Mouse (Mus musculus): ENCODE results near the gene S1pr5. TPM values are rescaled to one million over a fixed set of nuclear protein-coding genes. Genes with fewer than 3 reads are reported as not detected.

S1pr5 gene
- total and polyA plus RNA-seq, 3 experiments = 0.04 to 0.08 TPM; not detected in 1

- TF ChIP-seq MAX (IDR thresholded peaks at IDR 0.05; ENCODE audit: low read length) (0 out of 2 replicates have a peak, but pooled peaks have one; percentile 15), EP300 (IDR thresholded peaks at IDR 0.05; ENCODE audit: low read depth in 1 of 2, low read length in 2 of 2) (peak; percentile 4 to 20; a peak in 3 of 4 replicates), CHD2 (IDR thresholded peaks at IDR 0.05; ENCODE audit: low read length) (no peak), E2F4 (IDR thresholded peaks at IDR 0.05; ENCODE audit: borderline replicate concordance, low read depth, low read length) (no peak), POLR2AphosphoS5 (IDR thresholded peaks at IDR 0.05; ENCODE audit: borderline replicate concordance, low read depth, low read length) (no peak), USF2 (IDR thresholded peaks at IDR 0.05; ENCODE audit: borderline replicate concordance in 1 of 2, insufficient read depth in 1 of 2, low read depth in 1 of 2, low read length in 2 of 2) (no peak), ZNF384 (IDR thresholded peaks at IDR 0.05; ENCODE audit: low read depth, low read length) (no peak), JUND (IDR thresholded peaks at IDR 0.05; ENCODE audit: low read depth, low read length) (no peak), MYC (IDR thresholded peaks at IDR 0.05; ENCODE audit: low read depth, low read length) (no peak), ELF1 (IDR thresholded peaks at IDR 0.05; ENCODE audit: low read depth, low read length) (no peak; the same call in 1 of the 2 replicates), MEF2A (IDR thresholded peaks at IDR 0.05; ENCODE audit: extremely low read depth, insufficient replicate concordance, low read depth, low read length, poor library complexity, severe bottlenecking) (no peak), ETS1 (IDR thresholded peaks at IDR 0.05; ENCODE audit: low read depth, low read length) (peak; percentile 61), TCF12 (IDR thresholded peaks at IDR 0.05; ENCODE audit: low read depth, low read length) (no peak), KAT2A (conservative IDR thresholded peaks at IDR 0.05; ENCODE audit: low read depth, low read length) (no peak), TBP (IDR thresholded peaks at IDR 0.05; ENCODE audit: low read depth, low read length) (0 out of 2 replicates have a peak, but pooled peaks have one; percentile 17), GATA1 (IDR thresholded peaks at IDR 0.05; ENCODE audit: low read depth, low read length) (peak; percentile 62; the same call in 1 of the 2 replicates), CHD1 (IDR thresholded peaks at IDR 0.05; ENCODE audit: low read depth, low read length) (no peak), NELFE (IDR thresholded peaks at IDR 0.05; ENCODE audit: low read depth, low read length) (peak; percentile 12; the same call in 1 of the 2 replicates), POLR2AphosphoS2 (IDR thresholded peaks at IDR 0.05; ENCODE audit: low read length) (no peak), MXI1 (IDR thresholded peaks at IDR 0.05; ENCODE audit: low read depth, low read length) (peak; percentile 2; the same call in 1 of the 2 replicates), MAZ (IDR thresholded peaks at IDR 0.05; ENCODE audit: low read depth, low read length) (no peak; the same call in 1 of the 2 replicates), UBTF (IDR thresholded peaks at IDR 0.05; ENCODE audit: borderline replicate concordance, insufficient read depth, low read depth, low read length) (no peak), POLR2A (IDR thresholded peaks at IDR 0.05; ENCODE audit: control insufficient read depth in 1 of 2, insufficient read depth in 1 of 2, low read depth in 1 of 2, low read length in 2 of 2, poor library complexity in 1 of 2) (0 out of 4 replicates have a peak, but pooled peaks of 1 of the 2 experiments have one; percentile 2), TAL1 (IDR thresholded peaks at IDR 0.05; ENCODE audit: low read length) (no peak), RAD21 (IDR thresholded peaks at IDR 0.05; ENCODE audit: low read depth, low read length) (no peak), SIN3A (IDR thresholded peaks at IDR 0.05; ENCODE audit: low read length) (peak; percentile 36; the same call in 1 of the 2 replicates), HCFC1 (IDR thresholded peaks at IDR 0.05; ENCODE audit: low read depth, low read length) (no peak)
- no peaks in the 10 kb centered on the region for H3K9me3 ChIP-seq (replicated peaks; ENCODE audit: insufficient read depth, low read length)
- peaks cover 12 to 17% of the 10 kb centered on the region in 2 experiments for H3K4me1 ChIP-seq (ENCODE audit: control insufficient read depth in 1 of 2, insufficient read depth in 2 of 2, low read length in 2 of 2)
- H3K4me3 ChIP-seq (ENCODE audit: control insufficient read depth in 1 of 2, insufficient read depth in 1 of 2, low read depth in 2 of 2, low read length in 2 of 2) = 0 out of 4 replicates have a peak overlapping the region, but pooled peaks of 1 of the 2 experiments have one; percentile 6
- no peak overlapping the region for H3K27ac ChIP-seq (ENCODE audit: control insufficient read depth, low read depth, low read length)
- no peaks in the 10 kb centered on the region for H3K79me2 ChIP-seq (ENCODE audit: control insufficient read depth, insufficient read depth, low read length, poor library complexity)
- H3K27me3 ChIP-seq (ENCODE audit: control insufficient read depth in 1 of 2, insufficient read depth in 2 of 2, low read length in 2 of 2) = no peaks in the 10 kb centered on the region; a peak in 1 of 4 replicates
- peak; percentile 73 for DNase-seq (ENCODE audit: low read depth, low spot score)
- 0 out of 2 replicates have a peak overlapping the region, but pooled peaks have one; percentile 1 for H3K9ac ChIP-seq (ENCODE audit: control insufficient read depth, low read depth, low read length, poor library complexity, severe bottlenecking)
- H3K36me3 ChIP-seq (ENCODE audit: control insufficient read depth in 1 of 2, insufficient read depth in 2 of 2, low read length in 2 of 2) = peaks cover 0 to 7% of the 10 kb centered on the region in 2 experiments; a peak in 2 of 4 replicates
Observed at GRCm38 (mm10) chr9:21250509-21250908, 2.3 kb upstream of the S1pr5 start.

Measured in MEL (cell line).